Mouse (Mus musculus) embryo, embryonic 9.5 days (tissue): ENCODE measurements around the gene Grip1.

Experiments used
- DNase-seq: peaks from one replicate; pipeline ENCODE4 v3.0.0-alpha.2; 2017; ENCODE audit errors: extremely low spot score

Grip1 gene

DNA sequence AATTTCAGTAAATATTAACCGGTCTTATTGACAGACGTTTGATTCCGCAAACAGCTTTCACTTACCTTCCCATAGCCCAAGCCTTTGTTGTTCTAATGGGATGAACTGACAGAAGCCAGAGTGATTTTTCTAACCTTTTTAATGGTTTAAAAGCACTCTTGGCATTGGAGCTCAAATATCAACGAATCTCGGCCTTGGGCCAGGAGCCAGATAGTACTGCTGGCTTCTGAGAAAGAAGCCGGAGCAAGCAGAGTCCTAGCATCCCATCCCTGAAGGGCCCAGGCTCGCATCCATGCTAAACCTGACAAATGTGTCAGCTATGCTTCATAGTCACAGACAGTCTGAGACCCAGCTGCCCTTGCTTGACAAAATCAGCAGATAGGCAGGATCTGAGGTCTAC lies 302.6 kb downstream of the Grip1 start:
- DNase-seq: no peak

DNA sequence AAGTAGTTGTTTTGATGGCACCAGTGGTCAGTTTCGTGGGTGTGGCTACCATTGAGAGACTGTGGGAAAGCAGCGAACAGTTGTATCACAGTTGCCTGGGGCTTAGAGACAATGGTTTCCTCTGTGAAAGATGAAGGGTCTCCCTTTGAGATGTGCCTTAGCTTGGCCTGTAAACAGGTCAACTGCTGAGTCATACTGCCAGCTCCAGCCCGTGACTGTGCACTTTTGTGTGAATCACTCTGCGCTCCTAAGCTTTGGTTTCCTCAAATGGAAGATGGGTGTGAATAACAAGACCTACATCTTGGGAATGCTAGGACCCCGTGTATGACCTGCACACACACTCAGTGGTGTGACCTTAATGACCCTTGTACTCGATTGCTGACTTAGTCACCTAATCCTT lies 303.6 kb downstream of the Grip1 start:
- no peak for DNase-seq

DNA sequence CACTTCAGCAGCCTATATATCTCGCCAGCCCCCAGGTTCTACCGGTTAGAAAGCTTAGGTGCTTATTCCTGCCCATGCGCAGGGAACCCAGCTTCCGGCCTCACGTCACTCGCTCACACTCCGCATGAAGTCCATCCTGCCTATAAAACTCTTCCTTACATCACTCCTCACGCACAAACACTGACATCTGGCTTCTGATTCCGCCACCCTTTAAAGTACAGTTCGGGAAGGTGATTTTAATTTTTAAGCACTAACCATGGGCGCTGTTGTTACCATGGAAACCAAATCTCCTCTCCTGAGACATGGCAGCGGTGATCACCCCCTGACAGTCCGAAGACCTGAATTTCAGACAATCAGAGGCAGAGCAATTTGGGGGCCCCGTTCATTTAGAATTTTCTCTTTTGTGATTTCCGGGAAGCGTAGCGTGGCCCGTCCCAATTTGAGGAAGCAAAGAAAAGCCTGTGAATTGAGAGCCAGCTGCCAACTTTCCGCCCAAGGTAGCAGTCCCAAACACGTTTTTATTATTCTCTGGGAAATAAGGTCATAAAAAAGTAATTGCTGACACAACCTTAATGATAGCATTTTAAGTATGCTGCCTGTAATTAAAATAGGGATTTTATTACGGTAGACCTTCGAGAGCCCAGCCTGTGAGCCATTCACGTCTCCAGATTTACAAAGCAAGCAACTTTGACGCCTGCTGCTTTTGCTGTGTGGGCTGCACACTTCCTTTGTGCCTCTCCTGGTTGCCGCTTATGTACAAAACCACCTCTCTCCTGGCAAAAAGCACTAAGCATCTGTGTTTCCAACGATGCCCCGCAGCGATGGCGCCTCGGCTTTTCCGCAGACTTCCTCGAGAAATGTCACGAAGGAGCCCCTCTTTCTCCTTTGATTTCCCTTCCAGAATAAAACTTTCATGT lies 308.1 kb downstream of the Grip1 start:
- no peak for DNase-seq

DNA sequence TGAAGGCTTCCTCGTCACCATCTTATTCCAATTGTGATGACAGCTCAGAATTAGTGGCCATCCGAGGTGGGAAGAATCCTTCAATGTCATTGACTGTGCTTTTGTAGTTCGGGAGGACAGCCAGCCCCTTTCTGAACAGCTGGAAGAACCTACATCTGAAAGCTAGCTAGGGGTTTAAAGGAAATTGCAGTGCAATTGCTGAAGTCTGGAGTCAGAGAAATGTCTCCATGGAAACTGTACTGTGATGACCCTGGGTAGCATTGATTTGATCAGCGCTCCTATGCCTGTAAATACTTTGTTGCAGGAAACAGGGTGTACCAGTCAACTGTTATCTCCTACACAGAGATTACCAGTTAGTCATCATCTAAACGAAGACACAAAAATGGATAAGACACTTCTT lies 325.2 kb downstream of the Grip1 start:
- DNase-seq: no peak

DNA sequence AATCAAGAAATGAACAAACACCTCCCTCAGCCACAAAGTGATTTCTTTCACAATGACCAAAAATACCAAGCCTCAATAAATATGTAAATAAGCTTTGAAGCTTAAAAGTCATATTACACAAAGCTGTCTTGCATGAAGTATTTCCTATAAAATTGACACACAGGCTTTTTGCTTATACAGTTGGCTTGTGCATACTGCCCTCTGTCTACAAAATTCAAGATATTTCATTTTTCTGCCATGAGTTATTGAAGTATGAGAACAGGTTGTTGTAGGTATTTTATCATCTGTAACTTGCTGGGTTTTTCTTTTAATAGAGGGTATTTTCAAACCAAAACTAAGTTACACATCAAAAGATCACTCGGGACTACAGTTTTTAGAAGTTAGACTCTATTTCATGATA lies 326.0 kb downstream of the Grip1 start:
- no peak for DNase-seq

DNA sequence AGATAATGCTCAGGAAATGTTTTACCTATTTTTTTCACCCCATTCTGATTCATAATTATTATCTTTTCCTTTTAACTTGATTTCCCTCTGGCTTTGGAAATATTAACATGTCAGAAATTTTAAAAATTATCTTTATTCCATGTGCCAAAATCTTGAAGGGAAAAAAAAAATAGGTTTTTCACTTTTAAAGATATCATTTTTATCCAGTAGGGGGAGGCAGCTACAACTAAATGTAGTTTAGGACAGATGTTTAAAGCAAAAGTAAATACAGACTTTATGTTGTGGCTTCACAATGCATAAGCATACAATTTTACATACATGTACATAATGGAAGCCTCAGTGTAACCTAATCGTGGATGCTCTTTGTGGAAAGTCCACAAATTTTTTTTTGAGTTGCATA lies 336.9 kb downstream of the Grip1 start:
- no peak for DNase-seq

DNA sequence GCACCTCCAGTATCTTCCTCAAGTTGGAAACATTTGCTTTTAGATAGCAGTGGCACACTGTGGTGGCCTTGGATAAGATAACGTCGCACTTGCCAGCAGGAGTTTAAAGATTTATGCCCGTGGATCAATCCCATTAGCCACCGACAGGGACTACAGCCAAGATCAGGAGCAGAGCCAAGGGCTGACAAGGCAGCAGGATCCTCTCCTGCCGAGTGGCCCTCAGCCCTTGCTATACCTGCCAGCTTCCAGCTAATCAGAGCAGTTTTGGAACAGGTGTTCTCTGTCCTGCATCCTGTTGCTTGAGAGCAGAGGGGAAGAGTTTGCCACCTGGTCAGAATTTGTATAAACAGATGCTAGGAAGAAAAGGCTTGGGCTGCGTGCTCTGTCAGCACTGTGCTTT lies 348.8 kb downstream of the Grip1 start:
- no peak for DNase-seq

DNA sequence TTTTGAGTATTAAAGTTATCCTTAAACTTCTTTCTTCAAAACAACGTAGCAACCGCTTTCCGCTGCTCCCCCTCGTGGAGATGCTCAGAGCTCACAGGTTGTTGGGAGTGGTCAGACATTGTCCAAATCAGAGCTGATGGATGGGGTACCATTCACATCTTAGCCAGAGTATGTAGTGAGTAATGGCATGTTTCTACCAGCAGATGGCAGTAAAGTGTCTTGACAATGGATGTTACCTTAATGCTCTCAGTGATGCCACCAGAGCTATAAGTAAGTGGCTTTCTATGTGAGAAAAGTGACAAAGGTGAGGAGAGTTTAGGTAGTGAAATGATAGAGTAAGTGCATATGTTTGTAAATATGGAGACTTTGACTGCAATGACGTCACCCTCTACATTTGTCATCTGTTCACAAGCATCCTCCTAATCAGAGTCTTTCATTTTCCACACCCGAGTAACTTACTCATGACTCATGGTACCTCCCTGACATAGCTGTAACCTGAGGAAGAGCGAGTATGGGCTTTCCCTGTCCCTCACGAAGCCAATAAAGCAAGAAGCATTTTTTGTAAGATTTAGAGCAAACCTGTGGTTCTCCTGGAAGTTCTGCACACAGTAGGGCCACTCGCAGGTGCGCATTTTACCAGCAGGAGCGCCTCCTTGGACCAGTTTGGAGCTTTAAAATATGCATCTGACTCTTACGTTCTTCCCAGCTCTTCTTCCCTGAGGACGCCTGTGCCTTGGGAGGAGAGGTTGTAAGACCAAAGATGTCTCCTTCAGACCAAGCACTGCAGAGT lies 350.2 kb downstream of the Grip1 start:
- DNase-seq: peak; percentile 67

DNA sequence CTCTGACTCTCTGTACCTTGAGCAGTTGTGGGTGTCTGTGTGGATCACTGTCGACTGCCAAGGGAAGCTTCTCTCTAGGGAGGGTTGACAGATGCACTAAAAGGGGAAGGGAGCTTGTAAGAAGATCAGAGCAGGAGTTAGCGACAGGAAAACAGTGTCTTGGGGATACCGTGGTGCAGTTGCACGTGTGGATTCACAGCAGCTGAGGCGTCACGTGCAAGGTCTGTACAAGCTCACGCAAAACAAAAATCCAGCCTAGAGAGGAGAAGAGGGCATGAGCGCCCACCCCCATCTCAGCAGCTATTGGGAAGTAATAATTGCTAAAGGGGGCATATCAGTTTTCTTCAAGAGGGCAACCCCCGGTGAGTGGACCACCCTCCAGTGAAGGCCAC lies 350.8 kb downstream of the Grip1 start:
- DNase-seq: no peak

DNA sequence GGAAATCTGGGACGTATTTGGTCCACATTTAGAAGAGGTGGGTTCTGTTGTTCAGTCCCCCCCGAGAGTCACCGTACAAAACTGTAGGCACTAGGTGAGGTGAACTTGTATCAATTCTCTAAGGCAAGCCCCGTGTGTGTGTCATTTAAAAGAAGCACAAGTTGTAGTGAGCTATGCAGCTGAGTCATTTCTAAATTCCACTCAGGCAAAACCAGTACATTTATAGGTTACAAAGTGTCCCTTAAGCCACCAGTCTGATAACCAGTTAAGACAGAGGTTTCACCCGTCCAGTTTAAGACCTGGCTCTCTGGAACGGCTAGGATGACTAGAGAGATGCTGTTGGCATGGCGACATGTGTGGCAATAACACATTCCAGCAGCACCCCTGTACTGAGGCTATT lies 351.5 kb downstream of the Grip1 start:
- no peak for DNase-seq

DNA sequence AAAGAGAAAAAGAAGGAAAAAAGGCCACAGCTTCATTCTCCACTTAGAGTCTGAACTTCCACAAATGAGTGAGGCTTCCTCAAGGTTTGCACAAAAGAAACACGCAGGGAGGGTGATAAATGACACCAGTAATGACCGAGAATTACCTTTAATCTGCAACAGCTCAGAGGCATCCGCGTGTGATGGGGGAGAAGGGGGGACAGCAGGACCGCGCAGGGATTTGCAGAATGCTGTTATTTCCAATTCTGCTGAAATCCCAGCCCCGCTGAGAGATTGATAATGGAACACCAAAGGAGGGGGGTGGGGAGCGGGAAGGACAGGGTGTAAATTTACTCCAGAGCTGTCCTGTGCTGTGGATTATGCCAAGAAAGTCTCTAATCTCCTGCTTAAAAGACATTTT lies 352.5 kb downstream of the Grip1 start:
- DNase-seq: no peak

DNA sequence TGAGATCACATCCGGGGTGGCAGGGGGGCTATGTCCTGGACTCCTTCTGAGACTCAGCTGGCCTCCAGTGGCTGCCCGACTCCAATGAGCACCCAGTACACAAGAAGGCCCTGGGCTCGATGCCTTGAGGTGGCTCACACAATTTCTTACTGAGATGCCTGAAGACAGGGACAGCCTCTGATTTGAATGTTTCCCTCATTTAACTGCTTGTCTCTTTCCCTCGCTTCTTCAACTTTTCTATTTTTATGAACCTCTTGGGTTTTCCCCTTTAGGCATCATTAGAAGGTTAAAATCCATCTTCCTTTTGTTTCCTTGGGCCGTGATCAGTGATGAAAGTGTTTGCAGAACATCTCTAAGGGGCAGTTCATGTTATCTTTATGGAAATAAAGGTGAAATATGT lies 354.8 kb downstream of the Grip1 start:
- DNase-seq: no peak

DNA sequence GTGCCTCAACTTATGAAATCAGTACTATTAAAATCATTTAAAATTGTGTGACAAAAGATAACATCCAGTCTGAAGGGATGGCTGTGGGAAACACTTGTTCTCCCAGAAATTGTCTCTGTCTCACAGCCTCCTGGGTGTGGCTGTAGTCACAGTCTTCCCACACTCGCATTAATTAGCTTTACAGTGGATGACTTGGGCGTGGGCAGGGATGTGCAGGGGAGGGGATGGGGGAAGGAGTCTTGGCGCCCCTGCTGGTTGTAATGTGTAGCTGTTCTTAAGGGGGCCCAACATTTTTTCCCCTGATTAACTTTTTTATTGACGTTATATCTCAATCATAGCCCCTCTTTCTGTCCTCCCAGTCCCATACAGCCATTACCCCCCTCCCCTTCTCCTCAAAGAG lies 360.5 kb downstream of the Grip1 start:
- no peak for DNase-seq

DNA sequence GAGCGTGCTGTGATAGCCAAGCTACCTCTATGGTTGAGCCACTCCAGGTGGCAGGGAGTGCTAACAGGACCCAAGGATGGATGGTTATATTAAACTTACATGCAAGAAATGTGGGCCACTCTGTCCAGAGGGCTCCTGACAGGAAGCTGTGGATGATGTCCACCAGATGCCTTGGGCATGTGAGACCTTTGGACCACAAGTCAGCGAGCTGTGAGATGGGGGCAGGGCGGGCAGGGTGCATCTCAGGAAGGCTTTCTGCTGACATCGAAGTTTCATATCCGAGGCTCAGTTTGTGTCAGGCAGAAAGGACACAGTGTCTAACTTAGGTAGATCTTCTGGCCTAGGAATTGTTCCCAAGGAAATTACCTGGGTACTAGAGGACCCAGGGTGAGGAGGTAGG lies 362.4 kb downstream of the Grip1 start:
- DNase-seq: no peak

DNA sequence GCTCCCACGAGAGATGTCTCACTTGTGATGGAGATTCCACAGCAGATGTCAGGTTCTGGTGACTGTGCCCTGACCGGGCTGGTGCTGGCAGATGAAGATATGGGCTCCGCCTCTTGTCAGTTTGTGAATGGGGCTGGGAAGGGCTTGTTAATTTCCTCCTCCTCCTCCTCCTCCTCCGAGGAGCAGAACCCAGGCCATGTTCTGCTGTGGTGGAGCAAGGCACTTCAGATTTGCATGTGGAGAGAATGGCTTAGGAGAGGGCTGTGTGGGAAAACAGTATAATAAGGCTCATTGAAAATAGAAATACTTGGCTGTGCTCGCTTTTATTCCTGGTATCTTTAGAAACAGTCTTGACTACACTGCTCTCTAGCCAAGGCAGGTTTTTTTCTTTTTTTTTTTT lies 364.8 kb downstream of the Grip1 start:
- no peak for DNase-seq

DNA sequence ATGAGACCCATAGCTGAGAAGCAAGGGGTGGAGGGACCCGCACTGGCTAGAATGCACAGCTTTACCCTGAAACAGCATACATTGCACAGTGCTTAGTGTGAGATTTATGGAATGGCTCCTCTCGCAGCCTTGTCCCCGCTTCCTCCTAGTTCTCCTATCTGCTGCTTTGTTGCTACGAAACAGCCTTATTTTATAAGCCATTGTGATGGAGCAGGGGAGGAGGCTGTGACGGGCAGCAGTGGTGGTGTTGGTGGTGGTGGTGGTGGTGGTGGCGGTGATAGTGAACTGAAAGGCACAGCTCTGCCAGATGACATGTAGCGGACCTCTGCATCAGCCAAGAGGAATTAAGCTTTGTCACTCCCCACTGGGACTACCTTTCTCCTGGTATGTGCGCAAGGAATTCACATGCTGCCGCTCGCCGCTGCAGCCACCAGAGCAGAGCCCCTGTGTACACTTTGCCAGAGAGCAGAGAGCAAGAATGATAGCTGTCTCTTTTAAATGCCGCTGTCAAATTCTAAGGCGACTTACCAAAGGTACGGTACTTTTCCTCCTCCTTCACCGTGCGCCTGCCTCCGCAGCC lies 365.6 kb downstream of the Grip1 start:
- DNase-seq: no peak

DNA sequence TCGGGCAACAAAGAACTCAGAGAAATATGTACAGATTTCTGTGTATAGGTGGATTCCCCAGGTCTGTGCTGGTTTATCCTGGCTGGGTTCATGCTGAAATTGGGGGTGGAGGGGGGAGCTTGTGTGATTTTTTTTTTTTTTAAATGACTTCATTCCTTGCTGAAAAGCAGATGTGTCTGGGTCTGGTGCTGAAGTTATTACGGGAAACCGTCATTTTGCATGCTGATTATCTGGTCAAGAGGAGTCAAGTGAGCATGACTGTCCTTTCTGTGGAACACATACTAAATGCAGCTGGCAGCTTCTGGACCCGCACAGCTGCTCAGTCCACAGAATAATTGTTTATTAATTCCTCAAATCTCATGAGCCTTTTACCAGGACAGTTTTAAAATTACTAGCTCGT lies 366.1 kb downstream of the Grip1 start:
- DNase-seq: no peak

DNA sequence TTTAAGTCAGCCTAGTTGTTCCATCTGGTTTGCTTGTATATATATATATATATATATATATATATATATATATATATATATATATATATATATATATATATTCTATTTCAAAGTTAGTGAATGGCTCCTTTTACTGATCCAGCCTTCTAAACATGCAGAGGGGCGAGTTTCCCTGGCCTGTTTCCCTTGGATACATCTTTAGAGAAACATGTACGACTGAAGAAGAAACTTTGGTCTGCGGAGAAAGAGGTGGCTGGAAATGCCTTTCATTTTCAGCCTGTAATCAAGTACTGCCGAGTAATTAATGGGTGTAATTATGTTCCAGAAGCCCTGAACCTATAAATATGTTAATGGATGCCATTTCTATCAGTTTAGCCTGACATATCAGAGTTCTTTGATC lies 366.8 kb downstream of the Grip1 start:
- DNase-seq: no peak

DNA sequence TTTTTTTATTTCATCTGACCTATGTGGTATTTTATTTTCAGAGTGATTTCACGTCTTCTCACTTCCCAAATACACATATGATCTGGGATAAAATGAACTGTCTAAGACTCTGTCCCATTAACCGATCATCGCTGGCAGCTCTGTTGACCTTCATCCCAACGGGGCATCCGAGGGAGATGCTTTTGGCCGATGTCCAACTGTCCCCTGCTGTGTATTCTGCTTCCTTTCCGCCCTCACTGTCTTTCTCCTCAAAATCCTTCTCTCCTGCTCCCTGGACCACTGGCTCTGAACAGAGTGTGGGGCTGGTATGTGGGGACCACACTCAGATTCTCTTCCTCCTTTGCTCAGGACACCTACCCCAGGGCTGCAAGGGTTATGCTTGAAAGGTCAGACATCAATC lies 370.1 kb downstream of the Grip1 start:
- no peak for DNase-seq

DNA sequence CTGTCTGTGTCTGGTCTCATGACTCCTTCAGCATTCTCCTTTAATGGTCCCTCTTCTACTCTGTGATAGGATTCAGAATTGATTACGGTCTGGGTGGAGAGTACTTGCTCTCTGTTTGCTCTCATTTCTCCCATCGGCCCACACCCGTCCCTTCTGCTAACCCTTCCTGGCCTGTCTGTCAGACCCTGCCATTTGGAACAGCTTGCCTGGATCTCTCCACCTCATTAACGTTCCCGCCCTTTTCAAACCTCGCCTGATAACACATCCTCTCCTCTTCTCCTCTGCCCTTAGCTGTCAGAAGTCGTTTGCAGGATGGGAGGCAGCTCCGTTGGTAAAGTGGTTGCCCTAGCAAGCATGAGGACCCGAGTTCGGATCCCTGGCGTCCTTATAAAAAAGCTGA lies 370.9 kb downstream of the Grip1 start:
- no peak for DNase-seq

DNA sequence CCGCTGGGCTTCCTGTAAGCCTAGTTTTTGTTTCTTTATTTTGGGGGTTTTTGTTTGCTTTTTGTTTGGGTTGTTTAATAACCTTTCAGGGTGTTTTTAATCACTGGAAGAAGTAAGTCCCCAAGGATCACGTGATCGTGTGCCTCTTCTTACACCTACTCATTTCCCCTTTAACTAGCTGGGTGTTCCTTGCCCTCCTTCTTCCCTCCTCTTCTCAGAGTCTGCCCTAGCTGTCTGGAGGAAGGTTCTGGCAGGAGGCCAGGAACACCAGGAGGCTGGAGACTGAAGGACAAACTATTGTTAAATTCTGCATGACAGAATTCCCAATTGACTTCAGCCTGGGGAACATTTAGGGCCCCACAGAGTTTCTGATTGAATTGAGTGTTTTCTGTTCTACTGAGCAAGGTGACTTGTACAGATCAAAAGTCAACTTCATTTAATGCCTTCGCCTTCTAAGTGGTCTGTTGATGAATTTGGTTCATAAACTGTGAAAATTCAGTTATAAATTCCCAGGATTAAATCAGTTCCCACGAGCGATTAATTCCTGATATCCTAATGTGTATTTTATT lies 376.8 kb downstream of the Grip1 start:
- no peak for DNase-seq

DNA sequence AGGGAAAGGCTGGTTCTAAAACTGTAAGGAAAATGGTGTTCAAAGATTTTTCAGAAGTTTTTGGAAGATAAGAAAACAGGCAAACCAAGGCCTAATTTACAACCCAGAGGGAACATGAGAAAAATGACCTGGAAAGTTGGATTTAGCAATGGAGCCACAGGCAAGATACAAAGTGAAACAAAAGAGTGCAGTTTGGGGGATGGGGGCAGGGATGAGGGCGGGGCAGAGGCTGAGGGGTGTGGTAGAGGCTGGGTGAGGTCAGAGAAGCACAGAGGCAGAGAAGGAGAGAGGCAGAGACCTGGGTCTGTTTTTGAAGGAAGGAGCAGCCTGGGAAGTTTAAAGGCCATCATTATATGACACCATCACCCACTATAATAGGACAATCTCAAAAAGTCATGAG lies 377.5 kb downstream of the Grip1 start:
- no peak for DNase-seq

DNA sequence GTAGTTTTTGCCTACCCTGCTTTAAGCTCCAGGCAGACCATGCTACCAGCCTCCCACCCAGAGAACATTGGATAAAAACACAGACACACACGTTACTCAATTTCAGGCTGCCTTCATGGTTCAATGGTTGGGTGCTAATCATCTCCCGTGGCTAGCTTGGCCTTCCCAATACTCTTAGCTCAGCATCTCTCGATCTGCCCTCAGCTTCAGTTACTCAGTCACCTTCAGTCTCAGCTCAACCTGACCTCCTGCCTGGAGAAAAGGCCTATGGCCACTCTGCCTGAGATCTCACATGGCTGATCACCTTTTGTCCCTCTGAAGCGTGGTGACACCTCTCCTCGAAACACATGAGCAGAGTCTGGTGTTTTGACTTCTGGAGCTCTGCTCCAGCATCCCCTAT lies 379.7 kb downstream of the Grip1 start:
- no peak for DNase-seq
